In the genomic region with DNA sequence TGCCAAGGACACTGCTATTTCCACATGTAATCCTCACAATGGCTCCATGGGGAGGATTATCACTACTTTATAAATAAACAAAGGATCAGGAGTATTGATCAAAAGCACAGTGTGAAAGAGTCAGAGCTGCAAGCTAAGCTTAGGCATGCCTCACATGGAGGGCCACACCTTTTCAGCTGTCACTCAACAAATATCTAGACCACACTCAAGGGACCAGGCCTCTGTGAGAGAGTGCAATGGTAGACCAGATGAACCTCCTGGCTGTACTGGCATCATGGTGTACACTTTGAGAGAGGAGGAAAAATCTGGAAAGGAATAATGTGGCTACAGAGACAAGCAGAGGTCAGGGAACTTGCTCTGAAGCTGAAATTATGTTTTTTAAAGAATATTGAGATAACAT, we compare ENCODE assay signal across 30 mouse cellular contexts.
DNase-seq lines count a peak whose midpoint lies in the region; ATAC-seq and TF ChIP-seq lines count a peak whose summit lies in the region.
"Had no signal": no experiment of that assay in that cellular context is flagged by ENCODE, and none has a peak within 500 bp of the region (broad histone marks: within the 10 kb centered on the region; RNA-seq: fewer than 3 reads in every experiment).

No protein-coding gene starts in this region.

- peak overlapping the region; percentile 83 for H3K27ac ChIP-seq in liver, embryonic 12.5 days
- H3K27ac ChIP-seq in liver, embryonic 15.5 days (replicated peaks): peak overlapping the region; percentile 73
- no peak overlapping the region for H3K27ac ChIP-seq in lung, postnatal 0 days (ENCODE audit: low read length)
- H3K27ac ChIP-seq in heart, embryonic 12.5 days (ENCODE audit: poor library complexity, severe bottlenecking): no peak overlapping the region
- H3K27ac ChIP-seq: embryonic facial prominence, embryonic 10.5 days; embryonic facial prominence, embryonic 13.5 days; forebrain, embryonic 10.5 days; forebrain, embryonic 13.5 days; gastrocnemius, adult 2 months; heart, embryonic 15.5 days; hindbrain, embryonic 10.5 days; hindbrain, embryonic 13.5 days had no signal

- H3K36me3 ChIP-seq in liver, embryonic 12.5 days: no peaks in the 10 kb centered on the region
- H3K36me3 ChIP-seq in liver, embryonic 15.5 days (replicated peaks): no peaks in the 10 kb centered on the region
- no peaks in the 10 kb centered on the region for H3K36me3 ChIP-seq in lung, postnatal 0 days (ENCODE audit: insufficient read depth, low read length)
- no peaks in the 10 kb centered on the region for H3K36me3 ChIP-seq in heart, embryonic 12.5 days
- H3K36me3 ChIP-seq: embryonic facial prominence, embryonic 10.5 days; embryonic facial prominence, embryonic 13.5 days; forebrain, embryonic 10.5 days; heart, embryonic 15.5 days; hindbrain, embryonic 10.5 days; hindbrain, embryonic 13.5 days had no signal

- peaks cover 42% of the 10 kb centered on the region for H3K4me1 ChIP-seq in liver, embryonic 12.5 days
- H3K4me1 ChIP-seq in liver, embryonic 15.5 days (replicated peaks): peaks cover 28% of the 10 kb centered on the region
- no peaks in the 10 kb centered on the region for H3K4me1 ChIP-seq in lung, postnatal 0 days (ENCODE audit: insufficient read depth, low read depth, low read length)
- H3K4me1 ChIP-seq in heart, embryonic 12.5 days (replicated peaks): 0 out of 2 replicates have a peak, but pooled peaks cover 3% of the 10 kb centered on the region
- H3K4me1 ChIP-seq: embryonic facial prominence, embryonic 10.5 days; embryonic facial prominence, embryonic 13.5 days; forebrain, embryonic 10.5 days; forebrain, embryonic 13.5 days; heart, embryonic 15.5 days; hindbrain, embryonic 10.5 days; hindbrain, embryonic 13.5 days had no signal

- no peaks in the 10 kb centered on the region for H3K27me3 ChIP-seq in liver, embryonic 12.5 days (replicated peaks)
- no peaks in the 10 kb centered on the region for H3K27me3 ChIP-seq in liver, embryonic 15.5 days
- no peaks in the 10 kb centered on the region for H3K27me3 ChIP-seq in lung, postnatal 0 days (replicated peaks; ENCODE audit: insufficient read depth, low read length)
- H3K27me3 ChIP-seq in heart, embryonic 12.5 days (replicated peaks): no peaks in the 10 kb centered on the region
- H3K27me3 ChIP-seq: embryonic facial prominence, embryonic 13.5 days; forebrain, embryonic 13.5 days; heart, embryonic 15.5 days; hindbrain, embryonic 13.5 days had no signal

- peak; percentile 25 for DNase-seq in liver
- DNase-seq in kidney, postnatal 36 days: no peak
- DNase-seq in lung, postnatal 0 days (ENCODE audit: low spot score): no peak
- DNase-seq: adrenal gland, adult 2 months; adrenal gland, postnatal 14 days; cerebellum, adult 11 months; cerebellum, adult 8-10 months; cerebellum, postnatal 10 days; cerebellum, postnatal 36 days; embryo, embryonic 11 days; gastrocnemius, adult 2 months; gastrocnemius, postnatal 14 days; heart, adult 11 months; heart, postnatal 10 days; heart, postnatal 36 days had no signal

- no peak for TF ChIP-seq EP300 in lung, postnatal 0 days (IDR thresholded peaks at IDR 0.05)

- H3K4me2 ChIP-seq in liver, embryonic 12.5 days: 0 out of 2 replicates have a peak overlapping the region, but pooled peaks have one; percentile 37
- 0 out of 2 replicates have a peak overlapping the region, but pooled peaks have one; percentile 46 for H3K4me2 ChIP-seq in liver, embryonic 15.5 days
- H3K4me2 ChIP-seq in lung, postnatal 0 days (replicated peaks; ENCODE audit: low read depth, low read length): no peak overlapping the region
- H3K4me2 ChIP-seq in heart, embryonic 12.5 days: no peak overlapping the region
- H3K4me2 ChIP-seq: embryonic facial prominence, embryonic 13.5 days; forebrain, embryonic 13.5 days; heart, embryonic 11.5 days; heart, embryonic 15.5 days; hindbrain, embryonic 13.5 days had no signal

- no peak overlapping the region for H3K4me3 ChIP-seq in liver, embryonic 12.5 days
- no peak overlapping the region for H3K4me3 ChIP-seq in liver, embryonic 15.5 days (replicated peaks)
- no peak overlapping the region for H3K4me3 ChIP-seq in lung, postnatal 0 days (ENCODE audit: low read depth, low read length)
- H3K4me3 ChIP-seq in heart, embryonic 12.5 days: no peak overlapping the region
- H3K4me3 ChIP-seq: embryonic facial prominence, embryonic 10.5 days; embryonic facial prominence, embryonic 13.5 days; erythroblast, embryonic 14.5 days; forebrain, embryonic 10.5 days; forebrain, embryonic 13.5 days; gastrocnemius, adult 2 months; heart, embryonic 15.5 days; hindbrain, embryonic 10.5 days; hindbrain, embryonic 13.5 days had no signal

- 0 out of 2 replicates have a peak overlapping the region, but pooled peaks have one; percentile 45 for H3K9ac ChIP-seq in liver, embryonic 12.5 days
- no peak overlapping the region for H3K9ac ChIP-seq in liver, embryonic 15.5 days
- no peak overlapping the region for H3K9ac ChIP-seq in lung, postnatal 0 days (replicated peaks; ENCODE audit: low read depth)
- no peak overlapping the region for H3K9ac ChIP-seq in heart, embryonic 12.5 days
- H3K9ac ChIP-seq: embryonic facial prominence, embryonic 13.5 days; forebrain, embryonic 13.5 days; heart, embryonic 15.5 days; hindbrain, embryonic 13.5 days had no signal

- H3K9me3 ChIP-seq in liver, embryonic 12.5 days (replicated peaks): no peaks in the 10 kb centered on the region
- no peaks in the 10 kb centered on the region for H3K9me3 ChIP-seq in liver, embryonic 15.5 days (replicated peaks)
- H3K9me3 ChIP-seq in lung, postnatal 0 days (ENCODE audit: low read length): no peaks in the 10 kb centered on the region
- no peaks in the 10 kb centered on the region for H3K9me3 ChIP-seq in heart, embryonic 12.5 days (replicated peaks)
- H3K9me3 ChIP-seq: embryonic facial prominence, embryonic 10.5 days; embryonic facial prominence, embryonic 13.5 days; forebrain, embryonic 10.5 days; forebrain, embryonic 13.5 days; heart, embryonic 15.5 days; hindbrain, embryonic 10.5 days; hindbrain, embryonic 13.5 days had no signal

- ATAC-seq in liver, embryonic 12.5 days: peak; percentile 75
- ATAC-seq in liver, embryonic 15.5 days (ENCODE audit: insufficient read depth): peak; percentile 35; the same call in 1 of the 2 replicates
- no peak for ATAC-seq in lung, postnatal 0 days
- no peak for ATAC-seq in heart, embryonic 12.5 days (ENCODE audit: insufficient number of reproducible peaks, low FRiP score)
- ATAC-seq: CD4-positive, CD25-positive, alpha-beta regulatory T cell, adult 4 months; forebrain, embryonic 13.5 days; forebrain, embryonic 16.5 days; hindbrain, embryonic 16.5 days had no signal

- no peak for TF ChIP-seq CTCF in lung, postnatal 0 days (IDR thresholded peaks at IDR 0.05)

Comparison
In these comparisons a context has a peak if more than half of its experiments do, and no peak if none do; other contexts are left out.
1. ATAC-seq: peak in liver, embryonic 12.5 days (single experiment) and liver, embryonic 15.5 days (single experiment); none in lung, postnatal 0 days (single experiment) and heart, embryonic 12.5 days (single experiment).
2. H3K27ac ChIP-seq: peak in liver, embryonic 12.5 days (single experiment) and liver, embryonic 15.5 days (single experiment); none in lung, postnatal 0 days (single experiment) and heart, embryonic 12.5 days (single experiment).
3. H3K4me2 ChIP-seq: peak in liver, embryonic 12.5 days (single experiment) and liver, embryonic 15.5 days (single experiment); none in lung, postnatal 0 days (single experiment) and heart, embryonic 12.5 days (single experiment).